Mouse (Mus musculus) neural tube, embryonic 14.5 days (tissue): ENCODE data around the gene Zfp385b. TPM values are rescaled to one million over a fixed set of nuclear protein-coding genes. Genes with fewer than 3 reads are reported as not detected.

Source experiments
- ATAC-seq: fragments of 200-750 bp; cut with Nextera tagmentation; 2 replicates; pipeline ENCODE4 v1.8.0; 2017; ENCODE audit warnings: low read depth, mild to moderate bottlenecking, moderate TSS enrichment, moderate library complexity
- H3K27ac ChIP-seq: fragments of 300-500 bp; sonication (generic); 2 replicates; pipeline ENCODE4 v1.5.1; 2014; ENCODE audit warnings: low read depth, mild to moderate bottlenecking, control low read depth, low read length, moderate library complexity, mixed read lengths
- H3K27me3 ChIP-seq: fragments of 300-500 bp; sonication (generic); 2 replicates; pipeline ENCODE4 v1.6.1; 2014; ENCODE audit warnings: low read length; ENCODE audit not compliant: control insufficient read depth, insufficient read depth
- H3K36me3 ChIP-seq: fragments of 300-500 bp; sonication (generic); 2 replicates; pipeline ENCODE4 v1.6.1; 2014; ENCODE audit warnings: low read length, mixed read lengths; ENCODE audit not compliant: control insufficient read depth, insufficient read depth
- H3K4me1 ChIP-seq: fragments of 300-500 bp; sonication (generic); 2 replicates; pipeline ENCODE4 v1.6.1; 2014; ENCODE audit warnings: low read length; ENCODE audit not compliant: control insufficient read depth, insufficient read depth
- H3K4me2 ChIP-seq: fragments of 300-500 bp; sonication (generic); 2 replicates; pipeline ENCODE4 v1.6.1; 2014; ENCODE audit warnings: mild to moderate bottlenecking, low read depth, low read length, control low read depth
- H3K4me3 ChIP-seq: fragments of 300-500 bp; sonication (generic); 2 replicates; pipeline ENCODE4 v1.5.1; 2014; ENCODE audit warnings: low read depth, low read length, control low read depth, mixed read lengths
- H3K9ac ChIP-seq: fragments of 300-500 bp; sonication (generic); replicated peaks from 2 replicates; pipeline ENCODE4 v1.6.1; 2014; ENCODE audit warnings: low read depth, mild to moderate bottlenecking, control low read depth, low read length, mixed read lengths
- H3K9me3 ChIP-seq: fragments of 300-500 bp; sonication (generic); 2 replicates; pipeline ENCODE4 v1.6.1; 2016; ENCODE audit warnings: low read length; ENCODE audit not compliant: control insufficient read depth
- WGBS: fragments of 180-500 bp; shearing (Covaris S2); extraction: QIAGEN DNeasy Blood & Tissue Kit; methylation state at CpG from one replicate; pipeline ENCODE4 v1.1.7; 2014; 5-methylcytosine and 5-hydroxymethylcytosine counted together
- polyA plus RNA-seq: library from polyadenylated mRNA; unstranded; fragments of >200 nt; fragmentation: Nextera tagmentation; extraction: Ambion mirVana; gene quantifications from 2 replicates; pipeline ENCODE4 v1.2.1, GENCODE M21; 2014

Zfp385b gene
- polyA plus RNA-seq, 1 experiment from 2014 or later, result 18.4 TPM

GRCm38 (mm10) chr2:77609452-77609851 is 210.0 kb downstream of the Zfp385b start:
- Histone ChIP-seq H3K9ac (no peak overlapping the region), H3K9me3 (no peaks in the 10 kb centered on the region), H3K4me3 (no peak overlapping the region), H3K36me3 (no peaks in the 10 kb centered on the region), H3K27ac (no peak overlapping the region), H3K27me3 (no peaks in the 10 kb centered on the region), H3K4me2 (no peak overlapping the region), H3K4me1 (no peaks in the 10 kb centered on the region)
- no peak for ATAC-seq
- WGBS, result 85% methylated on average over 5 of the region's 5 CpGs

DNA sequence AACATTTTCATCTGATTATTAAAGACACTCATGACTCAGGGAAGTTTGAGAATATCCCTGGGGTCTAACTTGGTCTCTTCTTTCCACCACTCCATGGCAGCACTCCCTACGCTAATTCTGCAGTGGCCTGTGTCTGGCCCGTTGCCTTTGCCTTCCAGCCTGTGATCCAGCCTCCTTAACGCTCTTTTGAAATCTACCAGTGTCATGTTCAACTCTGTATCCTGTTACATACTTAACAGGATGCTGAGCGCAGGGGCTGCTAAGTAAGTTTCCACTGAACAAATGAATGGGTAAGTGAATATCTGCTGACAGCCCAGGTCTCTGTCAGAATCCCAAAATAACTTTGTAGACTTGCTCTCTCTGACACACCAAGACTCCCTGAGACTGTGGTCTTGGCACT is 210.8 kb downstream of the Zfp385b start:
- ATAC-seq, result no peak
- Histone ChIP-seq H3K27ac (no peak overlapping the region), H3K4me1 (no peaks in the 10 kb centered on the region), H3K36me3 (no peaks in the 10 kb centered on the region), H3K4me2 (no peak overlapping the region), H3K27me3 (no peaks in the 10 kb centered on the region), H3K9ac (no peak overlapping the region), H3K9me3 (no peaks in the 10 kb centered on the region), H3K4me3 (no peak overlapping the region)
- WGBS, result 86% methylated on average over 4 of the region's 4 CpGs

DNA sequence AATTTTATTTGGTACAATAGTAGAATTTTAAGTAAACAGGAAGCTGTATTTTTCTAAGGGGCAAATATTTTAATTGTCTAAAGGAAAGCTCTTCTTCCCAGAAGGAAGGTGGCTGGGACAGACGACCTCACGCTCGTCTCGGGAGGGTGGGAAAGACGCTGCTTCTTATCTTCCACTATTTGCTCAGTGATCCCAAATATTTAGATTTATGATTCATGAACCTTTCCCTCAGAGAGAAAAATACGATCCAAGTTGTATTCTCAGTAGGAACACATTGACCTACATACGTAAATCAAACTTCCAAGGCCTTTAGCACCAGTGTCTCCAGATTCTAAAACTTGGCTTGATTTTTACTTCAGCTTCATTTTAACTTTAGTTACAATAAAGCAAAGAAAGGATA is 226.0 kb downstream of the Zfp385b start:
- Histone ChIP-seq H3K4me1 (no peaks in the 10 kb centered on the region), H3K36me3 (no peaks in the 10 kb centered on the region), H3K27ac (no peak overlapping the region), H3K9me3 (no peaks in the 10 kb centered on the region), H3K27me3 (no peaks in the 10 kb centered on the region), H3K4me3 (no peak overlapping the region), H3K9ac (no peak overlapping the region), H3K4me2 (no peak overlapping the region)
- no peak for ATAC-seq
- 73% methylated on average over 7 of the region's 7 CpGs for WGBS

- H3K27me3 ChIP-seq, result no peaks in the 10 kb centered on the region
- H3K36me3 ChIP-seq, result no peaks in the 10 kb centered on the region
- H3K4me1 ChIP-seq, result no peaks in the 10 kb centered on the region
- H3K4me2 ChIP-seq, result no peak overlapping the region
- 75% methylated on average over 6 of the region's 6 CpGs for WGBS
- H3K9me3 ChIP-seq, result peaks cover 3% of the 10 kb centered on the region
- no peak overlapping the region for H3K27ac ChIP-seq
- no peak overlapping the region for H3K4me3 ChIP-seq
- H3K9ac ChIP-seq, result no peak overlapping the region
- no peak for ATAC-seq
Observed at GRCm38 (mm10) chr2:77592525-77592924, 226.9 kb downstream of the Zfp385b start.

- ATAC-seq, result peak; percentile 75; the same call in 1 of the 2 replicates
- H3K9me3 ChIP-seq, result peaks cover 7% of the 10 kb centered on the region
- no peak overlapping the region for H3K27ac ChIP-seq
- 64% methylated on average over 12 of the region's 12 CpGs for WGBS
- no peak overlapping the region for H3K9ac ChIP-seq
- H3K4me1 ChIP-seq, result no peaks in the 10 kb centered on the region
- no peak overlapping the region for H3K4me3 ChIP-seq
- no peaks in the 10 kb centered on the region for H3K36me3 ChIP-seq
- no peaks in the 10 kb centered on the region for H3K27me3 ChIP-seq
- no peak overlapping the region for H3K4me2 ChIP-seq
Observed at GRCm38 (mm10) chr2:77589205-77589901, 230.1 kb downstream of the Zfp385b start.

DNA sequence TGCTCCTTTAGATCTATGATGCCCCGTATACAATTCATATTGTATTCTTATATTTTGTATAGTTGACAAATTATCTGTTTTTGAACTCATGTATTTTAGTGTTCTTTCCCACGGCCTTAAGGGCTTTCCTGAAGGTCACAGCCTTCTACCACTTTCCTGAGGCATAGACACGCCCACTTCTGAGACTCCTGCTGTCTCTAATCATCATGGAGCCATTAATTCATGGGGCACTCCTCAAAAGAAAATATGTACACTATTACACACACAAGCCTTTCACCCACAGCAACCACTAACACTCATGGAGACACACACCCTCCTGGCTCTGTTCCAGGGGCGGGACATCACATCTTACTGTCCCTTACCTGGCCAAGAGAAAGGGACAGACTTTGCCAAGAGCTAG is 232.1 kb downstream of the Zfp385b start:
- no peaks in the 10 kb centered on the region for H3K36me3 ChIP-seq
- H3K27ac ChIP-seq, result no peak overlapping the region
- no peak overlapping the region for H3K4me2 ChIP-seq
- no peak for ATAC-seq
- peaks cover 7% of the 10 kb centered on the region for H3K9me3 ChIP-seq
- H3K4me3 ChIP-seq, result no peak overlapping the region
- H3K27me3 ChIP-seq, result no peaks in the 10 kb centered on the region
- WGBS, result 82% methylated on average over 4 of the region's 4 CpGs
- no peak overlapping the region for H3K9ac ChIP-seq
- no peaks in the 10 kb centered on the region for H3K4me1 ChIP-seq

GRCm38 (mm10) chr2:77586581-77587360 is 232.7 kb downstream of the Zfp385b start:
- 74% methylated on average over 4 of the region's 4 CpGs for WGBS
- no peak for ATAC-seq
- Histone ChIP-seq H3K9me3 (peaks cover 7% of the 10 kb centered on the region), H3K36me3 (no peaks in the 10 kb centered on the region), H3K4me2 (no peak overlapping the region), H3K4me1 (no peaks in the 10 kb centered on the region), H3K27me3 (no peaks in the 10 kb centered on the region), H3K4me3 (no peak overlapping the region), H3K27ac (no peak overlapping the region), H3K9ac (no peak overlapping the region)

DNA sequence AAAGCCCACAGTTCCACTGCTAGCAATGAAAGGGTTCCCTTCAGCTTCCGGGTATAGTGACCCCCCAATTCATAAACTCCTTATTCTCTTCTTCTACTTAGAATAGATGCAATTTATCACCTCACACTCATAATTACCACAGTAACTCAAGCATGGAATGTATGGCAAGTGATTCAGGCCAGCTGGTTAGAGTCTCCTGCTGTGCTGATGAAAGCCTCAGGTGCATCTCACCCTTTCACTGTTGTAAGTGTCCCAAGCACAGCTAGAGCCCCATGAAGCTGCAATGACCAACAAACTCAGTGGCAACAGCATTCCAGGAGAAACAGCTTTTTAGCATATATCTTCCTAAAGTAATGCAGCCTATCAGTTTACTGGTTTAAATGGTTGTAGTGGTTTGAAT is 235.9 kb downstream of the Zfp385b start:
- Histone ChIP-seq H3K4me2 (no peak overlapping the region), H3K4me3 (no peak overlapping the region), H3K36me3 (no peaks in the 10 kb centered on the region), H3K4me1 (no peaks in the 10 kb centered on the region), H3K9ac (no peak overlapping the region), H3K27ac (no peak overlapping the region), H3K9me3 (peaks cover 7% of the 10 kb centered on the region), H3K27me3 (no peaks in the 10 kb centered on the region)
- WGBS, result 79% methylated on average over 1 of the region's 1 CpGs
- no peak for ATAC-seq

- Histone ChIP-seq H3K4me3 (no peak overlapping the region), H3K4me1 (no peaks in the 10 kb centered on the region), H3K27ac (no peak overlapping the region), H3K9ac (no peak overlapping the region), H3K4me2 (no peak overlapping the region), H3K9me3 (no peaks in the 10 kb centered on the region), H3K36me3 (no peaks in the 10 kb centered on the region), H3K27me3 (no peaks in the 10 kb centered on the region)
- 92% methylated on average over 1 of the region's 1 CpGs for WGBS
- no peak for ATAC-seq
Observed at GRCm38 (mm10) chr2:77576571-77576970, 242.9 kb downstream of the Zfp385b start.
